25 mouse cellular contexts compared by ENCODE assay signal in genomic region chr3:56236163-56236562, GRCm38 (mm10). TPM values are rescaled to one million over a fixed set of nuclear protein-coding genes. Genes with fewer than 3 reads are reported as not detected.
DNase-seq lines count a peak whose midpoint lies in the region; ATAC-seq lines count a peak whose summit lies in the region.
"Had no signal": no experiment of that assay in that cellular context is flagged by ENCODE, and none has a peak within 500 bp of the region (broad histone marks: within the 10 kb centered on the region; RNA-seq: fewer than 3 reads in every experiment).

No protein-coding gene starts in this region.

- intact Hi-C loops in heart, postnatal 10 days (cut with DNase I), result no loop called here

- H3K9ac ChIP-seq in hindbrain, embryonic 15.5 days, result no peak overlapping the region
- H3K9ac ChIP-seq in hindbrain, embryonic 13.5 days, result no peak overlapping the region
- no peak overlapping the region for H3K9ac ChIP-seq in midbrain, embryonic 16.5 days (ENCODE audit: low read depth, low read length)
- H3K9ac ChIP-seq in midbrain, embryonic 11.5 days (ENCODE audit: low read length), result no peak overlapping the region
- H3K9ac ChIP-seq: embryonic facial prominence, embryonic 15.5 days; liver, embryonic 13.5 days; neural tube, embryonic 15.5 days had no signal

- no peaks in the 10 kb centered on the region for H3K9me3 ChIP-seq in hindbrain, embryonic 15.5 days
- H3K9me3 ChIP-seq in hindbrain, embryonic 13.5 days, result no peaks in the 10 kb centered on the region
- H3K9me3 ChIP-seq in midbrain, embryonic 16.5 days (replicated peaks; ENCODE audit: control insufficient read depth, low read length, poor library complexity, severe bottlenecking), result no peaks in the 10 kb centered on the region
- H3K9me3 ChIP-seq in midbrain, embryonic 11.5 days (ENCODE audit: control insufficient read depth, low read length), result no peaks in the 10 kb centered on the region
- H3K9me3 ChIP-seq: embryonic facial prominence, embryonic 15.5 days; liver, embryonic 13.5 days; neural tube, embryonic 15.5 days had no signal

- H3K4me1 ChIP-seq in hindbrain, embryonic 15.5 days (replicated peaks), result no peaks in the 10 kb centered on the region
- no peaks in the 10 kb centered on the region for H3K4me1 ChIP-seq in hindbrain, embryonic 13.5 days (replicated peaks)
- no peaks in the 10 kb centered on the region for H3K4me1 ChIP-seq in midbrain, embryonic 16.5 days (ENCODE audit: control insufficient read depth, insufficient read depth, low read length)
- H3K4me1 ChIP-seq in midbrain, embryonic 11.5 days (ENCODE audit: control insufficient read depth, insufficient read depth, low read length), result no peaks in the 10 kb centered on the region
- H3K4me1 ChIP-seq: embryonic facial prominence, embryonic 15.5 days; liver, embryonic 13.5 days; neural tube, embryonic 15.5 days had no signal

- no peak overlapping the region for H3K27ac ChIP-seq in hindbrain, embryonic 15.5 days (replicated peaks)
- no peak overlapping the region for H3K27ac ChIP-seq in hindbrain, embryonic 13.5 days
- no peak overlapping the region for H3K27ac ChIP-seq in midbrain, embryonic 16.5 days (ENCODE audit: low read length)
- no peak overlapping the region for H3K27ac ChIP-seq in midbrain, embryonic 11.5 days (ENCODE audit: low read depth, low read length)
- H3K27ac ChIP-seq: embryonic facial prominence, embryonic 15.5 days; left cerebral cortex, adult 2 months; liver, embryonic 13.5 days; neural tube, embryonic 15.5 days had no signal

- H3K27me3 ChIP-seq in hindbrain, embryonic 15.5 days, result no peaks in the 10 kb centered on the region
- H3K27me3 ChIP-seq in hindbrain, embryonic 13.5 days, result no peaks in the 10 kb centered on the region
- no peaks in the 10 kb centered on the region for H3K27me3 ChIP-seq in midbrain, embryonic 16.5 days (ENCODE audit: control insufficient read depth, insufficient read depth, low read depth, low read length)
- no peaks in the 10 kb centered on the region for H3K27me3 ChIP-seq in midbrain, embryonic 11.5 days (ENCODE audit: control insufficient read depth, insufficient read depth, low read length)
- H3K27me3 ChIP-seq: embryonic facial prominence, embryonic 15.5 days; liver, embryonic 13.5 days; neural tube, embryonic 15.5 days had no signal

- H3K36me3 ChIP-seq in hindbrain, embryonic 15.5 days, result no peaks in the 10 kb centered on the region
- no peaks in the 10 kb centered on the region for H3K36me3 ChIP-seq in hindbrain, embryonic 13.5 days
- H3K36me3 ChIP-seq in midbrain, embryonic 16.5 days (ENCODE audit: control insufficient read depth, insufficient read depth, low read length), result no peaks in the 10 kb centered on the region
- no peaks in the 10 kb centered on the region for H3K36me3 ChIP-seq in midbrain, embryonic 11.5 days (ENCODE audit: control insufficient read depth, insufficient read depth, low read length)
- H3K36me3 ChIP-seq: embryonic facial prominence, embryonic 15.5 days; liver, embryonic 13.5 days; neural tube, embryonic 15.5 days had no signal

- no peak overlapping the region for H3K4me2 ChIP-seq in hindbrain, embryonic 15.5 days
- no peak overlapping the region for H3K4me2 ChIP-seq in hindbrain, embryonic 13.5 days
- H3K4me2 ChIP-seq in midbrain, embryonic 16.5 days (ENCODE audit: low read length), result no peak overlapping the region
- no peak overlapping the region for H3K4me2 ChIP-seq in midbrain, embryonic 11.5 days
- H3K4me2 ChIP-seq: embryonic facial prominence, embryonic 15.5 days; liver, embryonic 13.5 days; neural tube, embryonic 15.5 days had no signal

- DNase-seq in heart, adult 11 months, result peak; percentile 80
- no peak for DNase-seq in heart, postnatal 10 days
- DNase-seq in midbrain, embryonic 11.5 days (ENCODE audit: low spot score, missing footprints), result no peak
- DNase-seq in cerebellum, postnatal 36 days, result no peak
- DNase-seq: adrenal gland, postnatal 10 days; cerebellum, adult 2 months; cerebellum, postnatal 25 days; embryo, embryonic 11 days; gastrocnemius, postnatal 10 days; heart, postnatal 4 days; kidney, adult 18-20 months; layer of hippocampus, adult 9-11 months; liver, embryonic 13.5 days; lung, adult 2 months; lung, postnatal 14 days; thymus, adult 18-20 months; thymus, postnatal 4 days had no signal

- H3K4me3 ChIP-seq in hindbrain, embryonic 15.5 days, result no peak overlapping the region
- no peak overlapping the region for H3K4me3 ChIP-seq in hindbrain, embryonic 13.5 days
- H3K4me3 ChIP-seq in midbrain, embryonic 16.5 days (ENCODE audit: low read depth, low read length), result no peak overlapping the region
- no peak overlapping the region for H3K4me3 ChIP-seq in midbrain, embryonic 11.5 days (ENCODE audit: low read depth, low read length)
- H3K4me3 ChIP-seq: embryonic facial prominence, embryonic 15.5 days; left cerebral cortex, adult 2 months; liver, embryonic 13.5 days; neural tube, embryonic 15.5 days had no signal

- 53% methylated on average over 1 of the region's 1 CpGs for WGBS in hindbrain, embryonic 15.5 days
- WGBS in hindbrain, embryonic 13.5 days, result 66% methylated on average over 1 of the region's 1 CpGs
- 62% methylated on average over 1 of the region's 1 CpGs for WGBS in midbrain, embryonic 16.5 days
- WGBS in midbrain, embryonic 11.5 days, result 81% methylated on average over 1 of the region's 1 CpGs

- ATAC-seq in hindbrain, embryonic 15.5 days (ENCODE audit: low FRiP score, low read depth), result 0 out of 2 replicates have a peak, but pooled peaks have one; percentile 51
- ATAC-seq in hindbrain, embryonic 13.5 days (ENCODE audit: low FRiP score), result no peak
- peak; percentile 56; the same call in 1 of the 2 replicates for ATAC-seq in midbrain, embryonic 16.5 days
- ATAC-seq in midbrain, embryonic 11.5 days (ENCODE audit: low FRiP score), result no peak
- ATAC-seq: inflammation-experienced regulatory T-cells, adult 6 months had no signal

RNA-seq across cellular contexts. Expression of gene Nbea, which starts 52.7 kb away (rescaled TPM):
- total RNA-seq in heart, postnatal 10 days (2021), result 10 to 100 TPM; 24.1 to 27.1 TPM
- polyA plus RNA-seq in hindbrain, embryonic 15.5 days (2015; fragmentation: Nextera tagmentation; extraction: Ambion mirVana), result 55.2 and 61.2 TPM in 2 replicates
- 55.9 and 56.9 TPM in 2 replicates for polyA plus RNA-seq in hindbrain, embryonic 13.5 days (2015; fragmentation: Nextera tagmentation; extraction: Ambion mirVana)
- polyA plus RNA-seq in midbrain, embryonic 16.5 days (2015; fragmentation: Nextera tagmentation; extraction: Ambion mirVana), result 59.2 and 60.2 TPM in 2 replicates
- polyA plus RNA-seq in midbrain, embryonic 11.5 days (2014; fragmentation: Nextera tagmentation; extraction: Ambion mirVana), result 25.7 and 27.2 TPM in 2 replicates
- total RNA-seq: granulocyte monocyte progenitor cell, adult 5-6 weeks had no signal

Comparison
In these comparisons a context has a peak if more than half of its experiments do, and no peak if none do; other contexts are left out.
1. ATAC-seq: peak in hindbrain, embryonic 15.5 days (single experiment) and midbrain, embryonic 16.5 days (single experiment); none in hindbrain, embryonic 13.5 days (single experiment) and midbrain, embryonic 11.5 days (single experiment).